Mouse (Mus musculus): ENCODE measurements around the gene Edem2.

Edem2 gene

DNA sequence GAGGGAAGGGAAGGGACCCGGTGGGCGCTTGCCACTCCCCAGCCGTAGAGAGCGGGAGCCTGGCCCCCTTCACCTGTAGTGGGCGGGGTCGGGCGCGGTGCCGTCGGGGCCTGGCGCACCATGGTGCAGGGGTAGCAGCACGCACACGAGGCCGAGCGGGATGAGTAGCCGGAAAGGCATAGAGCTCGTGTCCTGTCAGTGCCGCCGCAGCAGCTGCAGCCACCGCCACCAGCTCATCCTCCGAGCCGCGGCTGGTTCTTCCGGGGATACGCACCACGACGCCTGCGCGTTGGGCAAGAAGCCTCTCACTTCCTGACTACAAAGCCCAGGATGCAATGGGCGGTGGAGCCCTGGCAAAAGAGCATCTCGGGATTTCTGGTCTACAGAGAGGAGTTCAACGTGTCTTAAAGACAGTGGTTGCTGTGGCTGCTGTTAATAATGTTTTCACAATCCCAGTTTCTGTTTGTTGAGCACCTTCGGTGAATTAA, at the start of gene Edem2:
TSS of gene Edem2 (minus strand) at position 318 of the 488 bp plus-strand sequence.
- peak; percentile 95 for DNase-seq

- DNase-seq, result no peak
These were observed 49.8 kb upstream of the Edem2 start for GRCm38 (mm10) chr2:155779066-155779465.

DNA sequence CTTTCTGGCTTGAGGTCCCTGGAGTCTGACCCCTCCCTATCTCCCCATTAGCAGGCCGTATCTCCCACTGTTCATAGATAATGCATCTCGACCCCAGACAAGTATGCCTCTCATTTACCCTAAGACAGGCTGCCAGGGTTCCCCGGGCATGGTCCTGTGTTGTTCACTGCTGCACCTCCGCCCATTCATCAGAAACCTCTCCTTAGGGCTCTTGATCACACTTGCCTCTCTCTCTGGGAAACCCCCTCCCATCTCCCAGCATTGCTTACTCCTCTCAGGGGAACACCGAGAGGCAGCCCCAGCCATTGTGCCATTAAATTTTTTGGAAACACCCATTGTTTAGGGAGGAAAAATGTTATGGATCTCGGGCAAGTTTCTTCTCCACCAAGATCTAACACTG, 48.7 kb upstream of the Edem2 start:
- no peak for DNase-seq

DNA sequence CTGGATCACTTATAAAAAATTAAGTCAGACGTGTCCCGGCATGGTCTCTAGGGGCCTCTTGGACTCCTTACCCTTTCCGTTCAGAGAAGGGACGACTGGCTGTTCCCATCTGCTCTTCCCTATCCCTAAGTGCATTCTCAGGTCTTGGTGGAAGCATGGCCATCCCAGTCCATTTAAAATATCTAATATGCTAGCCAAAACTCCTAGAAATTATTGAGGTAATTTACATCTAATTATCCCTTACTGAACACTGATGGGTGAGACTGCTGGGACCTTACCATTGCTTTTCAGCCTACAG, 48.4 kb upstream of the Edem2 start:
- DNase-seq, result no peak

GRCm38 (mm10) chr2:155776824-155777687, 47.8 kb upstream of the Edem2 start:
- no peak for DNase-seq

GRCm38 (mm10) chr2:155775685-155776263, 46.5 kb upstream of the Edem2 start:
- DNase-seq, result peak; percentile 30 to 82

GRCm38 (mm10) chr2:155774927-155775684, 45.8 kb upstream of the Edem2 start, which contains the start of gene Mmp24:
Mmp24 (plus strand) TSS chr2:155775342.
- DNase-seq, result no peak

GRCm38 (mm10) chr2:155774261-155774926, 45.1 kb upstream of the Edem2 start:
- no peak for DNase-seq

- DNase-seq, result no peak
These were observed 44.4 kb upstream of the Edem2 start for GRCm38 (mm10) chr2:155773664-155774063.

DNA sequence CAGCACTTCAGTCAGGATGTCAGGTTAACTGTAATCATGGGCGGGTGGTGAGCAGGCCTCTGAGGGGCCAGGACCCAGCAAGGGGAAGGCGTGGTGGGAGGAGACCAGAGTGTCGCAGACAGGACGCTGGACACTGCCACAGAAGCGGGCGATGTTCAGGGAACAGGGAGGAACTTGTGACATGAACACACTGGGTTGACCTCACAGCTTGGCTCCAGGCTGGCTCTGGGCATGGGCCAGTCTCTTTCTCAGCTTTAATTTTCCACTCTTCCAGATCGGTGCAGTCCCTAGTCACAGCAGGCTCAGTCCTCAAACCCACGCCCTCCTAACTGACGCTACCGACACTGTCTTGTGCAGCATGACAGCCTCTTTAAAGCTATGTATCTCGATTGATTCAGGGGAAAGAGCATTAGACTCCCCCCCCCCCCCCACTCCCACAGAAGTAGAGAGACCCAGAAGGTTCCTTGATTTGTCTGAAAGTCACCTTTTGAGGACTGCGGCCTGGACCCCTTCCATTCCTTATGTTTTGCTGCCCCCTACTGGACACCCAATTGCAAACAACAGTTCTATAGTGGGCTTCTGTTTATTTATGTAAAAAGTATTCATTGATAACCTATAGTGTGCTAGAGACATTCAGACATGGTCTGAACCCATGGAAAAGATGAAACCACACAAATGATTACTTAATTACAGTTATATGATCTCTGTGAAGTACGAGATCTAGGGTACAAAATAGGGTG, 35.6 kb upstream of the Edem2 start:
- peak; percentile 69 to 87 for DNase-seq

GRCm38 (mm10) chr2:155756855-155757566, 27.7 kb upstream of the Edem2 start:
- DNase-seq, result peak in 1 of 2 experiments; percentile 11

DNA sequence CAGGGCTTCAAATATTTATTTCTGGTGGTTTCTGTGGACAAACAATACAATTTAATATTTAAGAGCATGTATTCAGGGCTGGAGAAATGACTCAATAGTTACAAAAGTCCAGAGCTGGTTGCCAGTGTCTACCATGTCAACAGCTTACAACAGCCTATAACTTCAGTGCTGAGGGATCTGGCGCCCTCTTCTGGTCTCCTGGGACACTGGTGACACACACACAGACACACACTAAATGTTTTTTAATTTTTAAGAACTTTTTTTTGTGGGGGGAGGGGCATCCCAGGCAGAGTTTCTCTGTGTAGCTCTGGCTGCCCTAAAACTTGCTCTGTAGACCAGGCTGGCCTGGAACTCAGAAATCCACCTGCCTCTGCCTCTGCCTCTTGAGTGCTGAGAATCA, 26.5 kb upstream of the Edem2 start:
- DNase-seq, result peak; percentile 51 to 83

- DNase-seq, result peak; percentile 64 to 70
These were observed 21.9 kb upstream of the Edem2 start, which contains the start of gene Procr for GRCm38 (mm10) chr2:155751014-155751786. Procr (plus strand) TSS chr2:155751117.

- no peak for DNase-seq
These were observed 20.1 kb upstream of the Edem2 start for GRCm38 (mm10) chr2:155749394-155749793.

DNA sequence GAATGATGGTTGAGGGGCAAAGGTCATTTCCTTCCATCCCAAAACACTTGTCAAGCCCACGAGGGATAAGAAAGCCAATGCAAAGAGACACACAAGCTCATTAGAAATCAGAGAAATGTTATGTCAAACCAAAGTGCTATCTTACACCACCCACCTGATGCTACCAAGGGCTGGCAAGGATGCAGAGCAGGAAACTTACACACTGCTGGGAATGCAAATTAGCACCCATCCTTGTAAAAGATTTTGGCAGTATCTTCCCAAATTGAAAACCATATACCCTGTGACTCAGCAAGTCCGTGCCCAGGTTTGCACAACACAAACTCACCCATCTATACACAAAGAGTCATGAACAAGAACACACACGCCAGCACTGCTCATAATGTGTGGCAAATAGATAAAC, 16.2 kb upstream of the Edem2 start:
- DNase-seq, result no peak

- peak in 1 of 2 experiments; percentile 5 for DNase-seq
These were observed 14.1 kb upstream of the Edem2 start for GRCm38 (mm10) chr2:155743351-155743750.

GRCm38 (mm10) chr2:155742931-155743337, 13.7 kb upstream of the Edem2 start:
- peak; percentile 58 to 73 for DNase-seq

GRCm38 (mm10) chr2:155742211-155742610, 12.9 kb upstream of the Edem2 start:
- peak in 1 of 2 experiments; percentile 5 for DNase-seq

GRCm38 (mm10) chr2:155737803-155738202, 8.5 kb upstream of the Edem2 start:
- DNase-seq, result no peak

DNA sequence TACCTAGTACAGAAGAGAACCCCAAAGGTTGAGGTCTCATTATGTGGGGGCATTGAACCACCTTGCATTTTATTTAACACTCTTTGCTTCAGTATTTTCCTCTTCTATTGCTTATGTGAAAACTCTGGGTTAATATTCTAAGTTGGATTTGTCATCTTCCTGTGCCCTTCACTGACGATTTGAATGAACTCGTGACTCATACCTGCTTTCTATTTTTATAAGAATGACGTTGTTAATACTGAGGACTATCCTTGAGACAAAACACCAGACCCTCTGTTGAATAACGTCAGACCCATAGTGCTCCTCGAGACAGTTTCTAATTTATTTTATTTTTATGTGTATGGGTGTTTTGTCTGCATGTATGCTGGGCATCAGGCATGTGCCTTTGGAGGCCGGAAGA, 7.7 kb upstream of the Edem2 start:
- no peak for DNase-seq
